Mouse (Mus musculus) naive thymus-derived CD4-positive, alpha-beta T cell, adult 2 months (primary cell): ENCODE measurements around the gene Gpr155.
A peak's percentile ranks its signal among the peaks of the same experiment; 100 is the strongest.

ENCODE experiments used
- DNase-seq: peaks from one replicate; pipeline ENCODE4 v3.0.0-alpha.2; 2011; ENCODE audit warnings: low read depth

Gpr155 gene

GRCm38 (mm10) chr2:73386356-73387046, at the start of gene Gpr155:
Gene Gpr155, minus strand, starts transcription at chr2:73386572.
- peak; percentile 98 for DNase-seq

GRCm38 (mm10) chr2:73435847-73436246, 49.5 kb upstream of the Gpr155 start:
- no peak for DNase-seq

DNA sequence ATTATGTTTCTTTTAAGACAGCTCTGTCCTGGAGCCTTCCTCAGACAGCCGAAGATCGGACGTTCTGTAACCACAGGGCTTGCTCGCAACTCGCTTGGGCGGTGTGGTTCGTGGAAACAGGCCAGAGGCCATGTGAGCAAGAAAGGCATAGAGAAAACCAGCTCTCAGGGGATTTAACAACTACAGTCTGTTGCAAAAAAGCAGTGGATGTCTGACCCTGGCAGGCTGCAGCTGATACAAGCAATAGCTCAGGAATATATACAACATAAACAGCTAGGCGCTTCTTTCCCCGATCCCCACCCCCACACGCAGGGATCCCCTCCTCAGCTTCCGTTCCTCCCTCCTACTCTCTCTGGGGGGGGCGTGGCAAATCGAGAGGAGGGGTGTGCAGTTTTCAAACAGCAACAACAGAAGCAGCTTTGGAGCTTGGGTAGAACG, 45.6 kb upstream of the Gpr155 start:
- DNase-seq: no peak

DNA sequence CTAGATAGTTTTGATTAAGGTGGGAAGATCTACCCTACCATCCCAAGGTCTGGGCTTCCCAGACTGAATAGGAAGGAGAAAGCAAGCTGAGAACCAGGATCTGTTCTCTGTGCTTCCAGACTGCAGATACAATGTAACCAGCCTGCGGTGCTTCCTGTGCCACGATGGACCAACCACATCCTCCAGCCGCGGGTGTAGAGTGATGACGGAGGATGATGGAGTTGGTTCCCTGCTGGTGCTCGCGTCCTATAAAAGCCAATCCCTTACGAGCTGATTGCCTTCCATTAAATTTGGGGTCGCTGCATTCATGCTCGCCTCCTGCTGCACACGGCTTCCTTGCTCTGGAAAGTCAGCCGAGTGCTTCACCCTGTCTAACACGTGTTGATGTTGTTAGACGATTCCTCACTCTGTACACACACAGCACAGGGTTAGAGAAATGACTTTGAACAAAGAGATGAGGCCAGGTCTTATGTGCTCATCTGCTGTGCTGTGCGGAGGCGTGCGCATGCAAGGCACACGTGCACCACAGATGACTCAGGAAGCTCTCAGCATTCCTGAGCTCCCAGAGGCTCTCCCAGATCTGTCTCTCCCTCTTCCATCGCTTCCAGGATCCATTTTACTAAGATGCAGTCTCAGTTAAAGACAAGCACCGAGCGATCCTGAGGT, 42.6 kb upstream of the Gpr155 start:
- peak; percentile 56 for DNase-seq

- peak; percentile 69 for DNase-seq
These were observed 40.9 kb upstream of the Gpr155 start for GRCm38 (mm10) chr2:73427293-73427692.

- DNase-seq: no peak
These were observed 39.5 kb upstream of the Gpr155 start for GRCm38 (mm10) chr2:73425822-73426221.

DNA sequence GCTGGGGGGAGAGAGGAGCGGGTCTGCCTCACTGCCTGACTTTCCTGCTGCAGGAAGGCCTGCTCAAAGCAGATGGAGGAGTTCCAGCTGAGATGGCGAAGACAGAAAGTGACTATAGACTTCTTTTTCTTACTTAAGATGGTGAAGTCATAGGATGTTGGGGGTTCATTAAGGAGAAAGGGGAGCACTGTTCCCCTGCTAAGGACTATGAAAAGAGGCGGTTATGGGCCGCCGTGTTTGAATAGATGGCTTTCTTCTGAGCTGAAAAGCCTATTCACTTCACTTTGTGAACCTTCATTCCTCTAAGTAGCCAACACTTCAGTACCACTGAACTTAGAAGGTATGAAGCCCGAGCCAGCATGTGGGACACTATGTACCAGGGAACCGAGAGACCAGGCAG, 33.4 kb upstream of the Gpr155 start:
- DNase-seq: no peak

- DNase-seq: no peak
These were observed 32.9 kb upstream of the Gpr155 start for GRCm38 (mm10) chr2:73419285-73419684.

GRCm38 (mm10) chr2:73415892-73416291, 29.5 kb upstream of the Gpr155 start:
- no peak for DNase-seq

DNA sequence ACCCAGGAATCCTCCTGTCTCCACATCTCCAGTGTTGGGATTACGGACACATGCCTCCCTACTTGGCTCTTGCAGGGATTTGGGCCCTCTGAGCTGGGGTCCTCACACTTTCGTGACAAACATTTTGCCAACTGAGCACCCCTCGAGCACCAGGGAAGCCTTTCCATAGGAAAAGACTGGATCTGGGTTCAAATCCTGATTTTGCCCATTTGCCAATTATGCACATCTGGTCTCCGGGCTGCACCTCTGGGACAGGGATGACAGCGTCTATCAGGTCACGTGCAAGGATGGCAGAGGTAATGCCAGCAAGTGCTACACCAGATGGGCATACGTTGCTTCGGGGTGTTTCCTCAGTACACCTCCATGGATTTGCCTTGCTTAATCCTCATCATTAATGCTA, 23.7 kb upstream of the Gpr155 start:
- no peak for DNase-seq

DNA sequence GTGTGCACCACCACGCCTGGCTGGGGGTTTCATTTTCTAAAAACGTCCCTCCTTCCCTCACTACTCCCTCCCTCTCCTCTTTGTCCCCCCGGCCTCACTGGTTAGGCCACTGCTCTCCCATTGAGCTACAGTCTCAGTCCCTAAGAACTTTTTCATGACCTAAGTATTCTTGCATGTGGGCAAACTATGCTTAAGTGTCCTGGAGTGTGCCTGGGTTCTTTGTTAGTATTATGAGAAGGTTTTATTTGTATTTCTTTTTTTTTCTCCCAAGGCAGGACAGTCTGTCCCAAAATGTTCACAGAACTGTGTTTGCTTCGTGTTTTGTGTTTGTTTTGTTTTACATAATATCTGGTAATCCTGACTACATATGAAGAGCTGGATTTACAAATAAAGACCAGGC, 21.3 kb upstream of the Gpr155 start:
- no peak for DNase-seq

- no peak for DNase-seq
These were observed 20.1 kb upstream of the Gpr155 start for GRCm38 (mm10) chr2:73406336-73406915.

DNA sequence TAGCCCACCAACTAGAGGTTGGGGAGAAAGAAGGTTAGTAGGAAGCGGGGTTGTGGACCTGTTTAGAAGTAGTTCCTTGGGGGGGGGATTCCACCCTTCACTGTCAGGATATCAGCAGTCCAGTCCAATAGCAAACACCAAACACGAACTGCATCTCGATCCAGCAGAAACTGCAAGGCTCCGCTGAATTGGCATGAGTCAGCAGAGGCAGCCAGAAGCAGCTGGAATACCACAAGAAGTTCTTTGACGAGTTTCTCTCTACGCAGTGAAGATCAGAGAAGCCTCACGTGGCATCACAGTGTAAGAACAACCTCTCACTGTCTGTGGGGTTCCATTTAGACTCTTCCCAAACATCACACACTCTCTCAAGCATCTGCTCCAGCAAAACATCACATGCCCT, 18.6 kb upstream of the Gpr155 start:
- no peak for DNase-seq

GRCm38 (mm10) chr2:73404442-73404841, 18.1 kb upstream of the Gpr155 start:
- no peak for DNase-seq

DNA sequence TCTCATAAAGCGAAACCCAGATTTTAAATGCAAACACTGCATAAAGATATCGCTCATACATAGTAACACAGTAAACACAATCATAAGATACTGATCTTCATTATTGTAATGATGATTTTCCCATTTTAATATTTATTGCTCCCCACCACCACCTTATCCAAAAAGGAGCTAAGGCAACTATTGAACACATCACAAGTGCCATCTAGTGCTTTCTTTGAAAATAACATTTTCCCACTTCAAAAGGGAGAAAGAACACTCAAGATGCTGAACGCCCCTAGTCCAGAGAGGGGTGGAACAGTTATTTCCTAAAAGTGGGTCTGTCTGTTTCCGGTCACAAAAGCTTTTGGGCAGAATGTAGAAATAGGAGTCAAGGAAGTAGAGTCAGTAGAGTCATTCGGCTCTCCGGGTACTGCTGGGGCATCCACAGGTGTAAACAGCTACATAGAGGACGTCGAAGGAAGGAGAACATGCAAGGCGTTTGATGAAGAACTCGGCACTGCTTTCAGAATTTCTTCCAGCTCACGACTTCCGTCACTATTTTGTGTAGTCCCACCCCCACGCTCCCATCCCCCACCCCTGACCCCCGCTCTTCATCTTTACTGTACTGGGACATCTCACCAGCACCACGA, 17.1 kb upstream of the Gpr155 start:
- peak; percentile 31 for DNase-seq

DNA sequence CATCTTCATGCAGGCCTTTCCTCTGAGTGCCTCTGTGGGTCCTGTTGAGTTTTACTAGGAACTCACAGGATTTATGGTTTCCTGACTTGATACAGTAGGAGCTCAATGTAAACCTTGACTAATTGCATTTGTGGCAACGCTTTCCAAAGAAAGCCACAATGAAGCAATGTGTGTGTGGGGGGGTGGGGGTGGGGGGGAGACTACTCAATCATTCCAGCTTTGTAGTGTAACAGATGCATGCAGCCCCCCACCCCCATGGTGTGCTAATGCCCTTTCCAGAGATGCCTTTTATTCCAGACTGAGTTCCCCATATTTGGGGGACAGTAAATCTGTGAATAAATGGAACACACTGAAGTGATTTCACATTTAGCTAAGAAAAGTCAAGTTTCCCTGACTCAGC, 15.3 kb upstream of the Gpr155 start:
- no peak for DNase-seq

DNA sequence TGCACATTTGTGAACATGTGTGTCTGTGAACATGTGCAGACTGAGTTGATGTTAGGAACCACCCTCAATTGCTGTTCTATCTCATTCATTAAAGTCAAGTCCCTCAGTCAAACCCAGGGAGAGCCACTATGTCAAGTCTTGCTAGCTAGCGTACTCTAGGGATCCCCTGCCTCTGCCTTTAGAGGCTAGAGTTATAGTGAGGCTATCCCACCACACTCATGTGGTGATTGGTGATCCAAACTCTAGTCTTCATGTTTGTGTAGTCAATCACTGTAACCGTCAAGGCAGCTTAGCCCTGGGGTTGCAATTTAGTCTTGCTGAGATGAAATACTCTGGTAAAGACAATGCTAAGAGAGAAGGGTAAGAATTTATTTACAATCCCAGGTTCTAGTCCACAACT, 11.1 kb upstream of the Gpr155 start:
- no peak for DNase-seq

- DNase-seq: no peak
These were observed 10.5 kb upstream of the Gpr155 start for GRCm38 (mm10) chr2:73396828-73397325.

- no peak for DNase-seq
These were observed 9.1 kb upstream of the Gpr155 start for GRCm38 (mm10) chr2:73395516-73395915.

GRCm38 (mm10) chr2:73394476-73394875, 8.1 kb upstream of the Gpr155 start:
- DNase-seq: no peak

- DNase-seq: no peak
These were observed 6.4 kb upstream of the Gpr155 start for GRCm38 (mm10) chr2:73392772-73393171.

DNA sequence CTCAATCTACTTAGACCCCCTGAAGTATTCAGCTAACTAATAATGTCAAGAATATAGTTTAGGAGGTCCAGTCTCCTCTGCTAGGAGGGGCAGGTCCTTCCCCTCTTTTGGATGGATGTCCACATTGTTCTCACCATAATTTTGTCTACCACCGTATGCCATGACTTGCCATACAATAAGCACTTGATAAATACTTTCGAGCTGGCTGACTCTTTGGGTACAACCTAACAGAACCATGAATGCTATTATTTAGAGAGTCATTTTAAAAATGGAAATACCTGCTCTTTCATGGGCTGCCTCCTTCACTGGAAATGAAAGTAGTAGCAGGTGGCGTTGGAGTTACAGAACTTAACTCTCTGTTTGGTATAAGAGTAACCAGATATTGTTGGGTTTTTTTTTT, 3.6 kb upstream of the Gpr155 start:
- DNase-seq: no peak

DNA sequence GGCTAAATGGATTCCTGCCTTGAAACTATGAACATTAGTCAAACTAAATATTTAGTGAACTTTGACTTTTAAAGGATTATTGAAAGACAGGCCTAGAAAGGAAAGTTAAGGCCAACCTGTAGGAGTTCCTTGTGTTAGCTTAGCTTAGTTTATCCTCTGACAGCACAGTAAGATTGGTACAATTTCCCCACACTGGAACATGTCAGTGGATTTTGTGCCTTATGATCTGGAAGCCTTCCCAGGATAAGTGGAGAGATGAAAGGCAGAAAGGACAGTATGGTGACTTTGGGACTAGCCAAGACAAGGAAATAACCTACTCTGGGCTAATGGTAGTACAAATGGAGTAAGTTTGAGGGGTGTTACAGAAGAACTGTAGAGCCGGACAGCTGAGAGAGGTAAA, 1.4 kb upstream of the Gpr155 start:
- peak; percentile 19 for DNase-seq
